Mouse (Mus musculus): ENCODE results near the gene Klf7. TPM values are rescaled to one million over a fixed set of nuclear protein-coding genes. Genes with fewer than 3 reads are reported as not detected.

Gene Klf7
- polyA plus RNA-seq, 1 experiment from 2014 or later: 26.1 TPM

DNA sequence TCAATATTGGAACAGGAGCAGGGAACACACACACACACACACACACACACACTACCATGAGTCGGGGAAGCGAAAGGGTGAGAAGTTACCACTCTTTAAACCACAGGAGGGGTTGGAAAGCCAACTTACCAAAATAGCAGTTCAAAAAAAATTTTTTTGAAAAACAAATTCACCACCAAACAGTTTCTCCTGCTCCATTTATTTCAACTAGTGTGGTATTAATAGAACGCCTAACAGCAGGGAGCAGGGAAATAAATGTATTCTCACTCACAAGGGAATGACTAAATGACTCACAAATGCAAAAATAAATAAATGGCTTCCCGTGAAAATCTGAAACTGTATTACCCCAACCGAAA lies 127.0 kb downstream of the Klf7 start:
- no peak for ATAC-seq (ENCODE audit: low read depth)
- Histone ChIP-seq H3K27me3 (replicated peaks; ENCODE audit: control insufficient read depth, insufficient read depth, low read length) (no peaks in the 10 kb centered on the region), H3K36me3 (ENCODE audit: control insufficient read depth, insufficient read depth, low read length) (no peaks in the 10 kb centered on the region), H3K4me3 (ENCODE audit: low read depth, low read length) (no peak overlapping the region), H3K9me3 (ENCODE audit: control insufficient read depth, low read length) (no peaks in the 10 kb centered on the region), H3K9ac (ENCODE audit: low read depth, low read length) (no peak overlapping the region), H3K27ac (replicated peaks; ENCODE audit: low read depth, low read length) (no peak overlapping the region), H3K4me1 (ENCODE audit: control insufficient read depth, insufficient read depth, low read length) (peaks cover 14% of the 10 kb centered on the region), H3K4me2 (ENCODE audit: low read depth, low read length) (no peak overlapping the region)
- WGBS: 51% methylated on average over 5 of the region's 5 CpGs
- no peak for DNase-seq (ENCODE audit: low spot score)

DNA sequence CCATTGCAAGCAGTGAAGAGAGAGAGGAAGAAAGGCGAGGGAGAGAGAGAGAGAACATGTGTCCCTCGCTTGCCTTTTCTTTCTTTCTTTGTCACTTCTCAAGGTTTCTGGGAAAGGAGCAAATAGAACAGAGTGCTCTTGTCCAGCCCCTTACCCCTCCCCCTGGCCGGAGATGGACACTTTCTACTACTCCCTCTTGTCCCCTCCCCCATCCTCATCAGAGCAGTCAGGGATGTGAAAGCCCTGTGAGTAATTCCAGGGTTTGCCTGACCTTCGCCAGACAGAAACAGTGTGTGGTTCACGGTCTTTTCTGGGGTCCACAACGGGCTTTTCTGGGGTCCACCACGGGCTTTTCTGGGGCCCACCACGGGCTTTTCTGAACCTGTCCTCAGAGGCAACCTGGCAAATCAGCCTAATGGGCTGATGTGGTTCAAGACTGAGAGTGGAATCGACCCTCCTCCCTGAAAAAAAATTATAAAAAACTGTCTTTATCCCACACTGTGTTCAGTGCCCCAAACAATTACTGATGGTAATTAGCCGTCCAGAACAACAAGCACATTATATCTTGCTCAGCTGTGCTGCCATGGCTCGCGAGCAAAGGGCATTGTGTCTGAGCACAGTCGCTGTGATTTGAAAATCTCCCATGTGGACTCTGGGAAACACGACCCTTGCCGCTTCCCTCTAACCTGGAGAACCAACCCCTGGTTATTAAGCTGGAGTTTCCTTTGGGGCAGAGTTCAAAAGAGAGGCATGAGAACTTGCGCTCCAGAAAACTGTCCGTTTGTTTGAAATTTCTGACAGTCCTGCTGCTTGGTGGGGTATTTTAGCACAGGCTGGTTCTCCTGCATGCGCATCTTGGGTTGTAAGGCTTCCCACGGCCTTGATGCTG lies 127.6 kb downstream of the Klf7 start:
- no peak overlapping the region for H3K27ac ChIP-seq (replicated peaks; ENCODE audit: low read depth, low read length)
- peak overlapping the region; percentile 40; the same call in 1 of the 2 replicates for H3K9ac ChIP-seq (ENCODE audit: low read depth, low read length)
- ATAC-seq (ENCODE audit: low read depth): peak; percentile 68
- H3K4me1 ChIP-seq (ENCODE audit: control insufficient read depth, insufficient read depth, low read length): peaks cover 14% of the 10 kb centered on the region
- no peak overlapping the region for H3K4me3 ChIP-seq (ENCODE audit: low read depth, low read length)
- H3K9me3 ChIP-seq (ENCODE audit: control insufficient read depth, low read length): no peaks in the 10 kb centered on the region
- peak; percentile 71 for DNase-seq (ENCODE audit: low spot score)
- H3K4me2 ChIP-seq (ENCODE audit: low read depth, low read length): peak overlapping the region; percentile 36; the same call in 1 of the 2 replicates
- 16% methylated on average over 19 of the region's 19 CpGs for whole genome bisulfite sequencing
- no peaks in the 10 kb centered on the region for H3K27me3 ChIP-seq (replicated peaks; ENCODE audit: control insufficient read depth, insufficient read depth, low read length)
- no peaks in the 10 kb centered on the region for H3K36me3 ChIP-seq (ENCODE audit: control insufficient read depth, insufficient read depth, low read length)

DNA sequence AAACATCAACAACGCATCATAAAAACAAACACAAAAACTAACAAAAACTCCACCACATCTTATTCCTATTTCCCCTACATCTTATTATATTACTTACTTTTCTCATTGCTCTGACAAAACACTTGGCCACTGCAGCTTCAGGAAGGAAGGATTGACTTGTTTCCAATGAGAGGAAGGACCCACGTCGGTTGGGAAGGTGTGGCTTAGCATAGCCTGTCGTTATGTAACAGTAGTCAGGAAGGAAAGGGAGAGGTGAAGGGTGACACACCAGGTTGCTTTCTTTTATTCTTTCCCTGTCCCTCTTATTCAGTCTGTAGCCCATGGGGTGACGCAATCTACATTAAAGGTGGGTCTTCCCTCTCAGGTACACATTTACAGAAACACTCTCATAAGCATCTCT lies 129.6 kb downstream of the Klf7 start:
- peaks cover 15% of the 10 kb centered on the region for H3K4me1 ChIP-seq (ENCODE audit: control insufficient read depth, insufficient read depth, low read length)
- no peak overlapping the region for H3K27ac ChIP-seq (replicated peaks; ENCODE audit: low read depth, low read length)
- 75% methylated on average over 5 of the region's 5 CpGs for WGBS
- no peak overlapping the region for H3K9ac ChIP-seq (ENCODE audit: low read depth, low read length)
- no peaks in the 10 kb centered on the region for H3K9me3 ChIP-seq (ENCODE audit: control insufficient read depth, low read length)
- H3K36me3 ChIP-seq (ENCODE audit: control insufficient read depth, insufficient read depth, low read length): no peaks in the 10 kb centered on the region
- no peaks in the 10 kb centered on the region for H3K27me3 ChIP-seq (replicated peaks; ENCODE audit: control insufficient read depth, insufficient read depth, low read length)
- DNase-seq (ENCODE audit: low spot score) (no peak), ATAC-seq (ENCODE audit: low read depth) (no peak)
- H3K4me3 ChIP-seq (ENCODE audit: low read depth, low read length): no peak overlapping the region
- H3K4me2 ChIP-seq (ENCODE audit: low read depth, low read length): no peak overlapping the region

DNA sequence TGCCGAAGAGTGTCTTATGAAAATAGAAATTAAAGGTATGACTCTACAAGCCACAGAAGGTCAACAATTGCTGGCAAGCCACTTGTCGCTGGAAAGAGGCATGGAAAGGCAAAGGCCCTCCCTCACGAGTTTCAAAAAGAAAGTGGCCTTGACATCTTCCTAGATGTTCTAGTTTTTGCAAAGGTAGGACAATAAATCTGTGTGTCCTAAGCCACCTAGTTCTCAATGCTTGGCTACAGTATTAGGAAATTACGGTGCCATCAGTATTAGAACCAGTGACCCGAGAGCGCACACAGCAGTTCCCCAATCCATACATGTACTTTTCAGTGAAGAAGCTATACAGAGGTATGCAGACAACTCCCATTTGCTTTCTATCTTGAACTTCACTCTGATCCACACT lies 131.7 kb downstream of the Klf7 start:
- WGBS: 97% methylated on average over 6 of the region's 6 CpGs
- Histone ChIP-seq H3K4me3 (ENCODE audit: low read depth, low read length) (no peak overlapping the region), H3K9me3 (ENCODE audit: control insufficient read depth, low read length) (no peaks in the 10 kb centered on the region)

DNA sequence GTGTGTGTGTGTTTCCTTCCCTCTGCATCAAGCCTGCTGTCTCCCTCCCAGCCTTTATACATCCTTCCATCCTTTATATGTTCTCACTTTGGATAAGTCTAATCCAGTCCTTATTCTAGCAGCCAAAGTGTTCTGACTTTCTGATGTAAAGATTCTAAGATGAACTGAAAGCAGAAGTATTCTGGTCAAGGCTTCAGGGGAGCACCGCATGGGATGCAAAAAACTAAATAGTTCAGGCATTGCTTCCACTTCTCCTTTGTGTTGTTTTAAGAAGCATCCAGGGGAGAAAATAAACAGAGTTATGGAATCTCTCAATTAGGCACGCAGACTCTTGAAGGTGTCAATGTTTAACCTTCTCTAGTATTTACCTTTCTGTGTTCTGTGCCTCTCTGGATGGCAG lies 141.3 kb downstream of the Klf7 start:
- no peak overlapping the region for H3K9ac ChIP-seq (ENCODE audit: low read depth, low read length)
- no peaks in the 10 kb centered on the region for H3K4me1 ChIP-seq (ENCODE audit: control insufficient read depth, insufficient read depth, low read length)
- no peak for DNase-seq (ENCODE audit: low spot score)
- no peak overlapping the region for H3K27ac ChIP-seq (replicated peaks; ENCODE audit: low read depth, low read length)
- ATAC-seq (ENCODE audit: low read depth): no peak
- H3K4me3 ChIP-seq (ENCODE audit: low read depth, low read length): no peak overlapping the region
- no peaks in the 10 kb centered on the region for H3K9me3 ChIP-seq (ENCODE audit: control insufficient read depth, low read length)
- H3K36me3 ChIP-seq (ENCODE audit: control insufficient read depth, insufficient read depth, low read length): no peaks in the 10 kb centered on the region
- H3K27me3 ChIP-seq (replicated peaks; ENCODE audit: control insufficient read depth, insufficient read depth, low read length): no peaks in the 10 kb centered on the region
- 60% methylated on average over 2 of the region's 2 CpGs for WGBS
- no peak overlapping the region for H3K4me2 ChIP-seq (ENCODE audit: low read depth, low read length)

More for the DNA sequence above, 131.7 kb downstream of the Klf7 start:
- H3K9ac ChIP-seq (ENCODE audit: low read depth, low read length): no peak overlapping the region
- no peak overlapping the region for H3K4me2 ChIP-seq (ENCODE audit: low read depth, low read length)
- no peak for ATAC-seq (ENCODE audit: low read depth)
- DNase-seq (ENCODE audit: low spot score): no peak
- no peak overlapping the region for H3K27ac ChIP-seq (replicated peaks; ENCODE audit: low read depth, low read length)
- no peaks in the 10 kb centered on the region for H3K27me3 ChIP-seq (replicated peaks; ENCODE audit: control insufficient read depth, insufficient read depth, low read length)
- H3K4me1 ChIP-seq (ENCODE audit: control insufficient read depth, insufficient read depth, low read length): peaks cover 19% of the 10 kb centered on the region
- no peaks in the 10 kb centered on the region for H3K36me3 ChIP-seq (ENCODE audit: control insufficient read depth, insufficient read depth, low read length)

Small RNAs within 50 kb of the gene (microRNA-seq; reads per million reads assigned to microRNA genes)
- not detected for gene Mir6899 (ENCODE audit: borderline number of aligned reads)
